Mouse (Mus musculus) lung, adult 2 months (tissue): ENCODE data around the gene Atp5g2. TPM values are rescaled to one million over a fixed set of nuclear protein-coding genes. Genes with fewer than 3 reads are reported as not detected.

ENCODE experiments used
- DNase-seq: peaks from one replicate; pipeline ENCODE4 v3.0.0; 2022
- H3K4me1 ChIP-seq: fragments of 200-500 bp; 2 replicates; pipeline ENCODE4 v1.6.1; 2011; ENCODE audit warnings: low read length; ENCODE audit not compliant: control insufficient read depth, insufficient read depth
- H3K4me3 ChIP-seq: fragments of 200-500 bp; replicated peaks from 2 replicates; pipeline ENCODE3; 2011; ENCODE audit warnings: low read depth, mild to moderate bottlenecking, control low read depth, low read length; ENCODE audit errors: extremely low read depth
- CTCF ChIP-seq: fragments of 200-500 bp; IDR thresholded peaks from 2 replicates; pipeline ENCODE4 v1.5.1; 2011; ENCODE audit warnings: mild to moderate bottlenecking, low read length, control low read depth; ENCODE audit not compliant: insufficient read depth
- POLR2A ChIP-seq: fragments of 200-500 bp; IDR thresholded peaks from 2 replicates; pipeline ENCODE4 v1.6.1; 2011; ENCODE audit warnings: low read depth, mild to moderate bottlenecking, control low read depth, low read length, borderline replicate concordance; ENCODE audit errors: extremely low read depth
- WGBS: fragments of 180-500 bp; shearing (Covaris S2); methylation state at CpG from one replicate; pipeline ENCODE4 v1.1.7; 2018; 5-methylcytosine and 5-hydroxymethylcytosine counted together
- polyA plus RNA-seq: library from polyadenylated mRNA; depleted of rRNA; stranded (reverse); fragments of >200 nt; gene quantifications from 2 replicates; pipeline ENCODE4 v1.2.3, GENCODE M21; 2012

Gene Atp5g2
- polyA plus RNA-seq, 1 experiment, result 262 TPM

GRCm38 (mm10) chr15:102696899-102697298 lies 24.7 kb upstream of the Atp5g2 start:
- Histone ChIP-seq H3K4me3 (no peak overlapping the region), H3K4me1 (peaks cover 7% of the 10 kb centered on the region)
- DNase-seq, result no peak
- TF ChIP-seq POLR2A, result no peak
- TF ChIP-seq CTCF, result no peak
- 35% methylated on average over 3 of the region's 3 CpGs for WGBS

DNA sequence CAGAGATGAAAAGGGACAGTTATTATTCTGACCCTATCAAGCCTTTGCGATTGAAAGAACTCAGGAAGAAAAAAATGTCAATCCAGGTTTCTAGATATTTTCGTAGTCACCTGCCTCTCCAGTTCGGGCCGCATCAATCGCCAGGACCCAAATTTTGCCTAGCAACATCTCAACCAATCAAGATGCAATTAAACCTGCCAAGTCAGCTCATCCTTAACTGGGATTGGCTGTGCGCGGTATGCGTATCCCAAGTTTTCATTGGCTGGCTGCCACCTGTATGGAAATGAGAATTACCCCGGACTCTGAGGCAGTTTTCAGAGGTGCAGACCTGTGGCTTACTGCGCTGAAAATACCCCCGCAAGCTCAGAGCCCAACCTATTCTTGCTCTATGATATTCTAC lies 21.4 kb upstream of the Atp5g2 start:
- peak; percentile 50 for DNase-seq
- TF ChIP-seq POLR2A (no peak), CTCF (no peak)
- Histone ChIP-seq H3K4me1 (peaks cover 7% of the 10 kb centered on the region), H3K4me3 (no peak overlapping the region)
- whole genome bisulfite sequencing, result 2% methylated on average over 11 of the region's 11 CpGs

DNA sequence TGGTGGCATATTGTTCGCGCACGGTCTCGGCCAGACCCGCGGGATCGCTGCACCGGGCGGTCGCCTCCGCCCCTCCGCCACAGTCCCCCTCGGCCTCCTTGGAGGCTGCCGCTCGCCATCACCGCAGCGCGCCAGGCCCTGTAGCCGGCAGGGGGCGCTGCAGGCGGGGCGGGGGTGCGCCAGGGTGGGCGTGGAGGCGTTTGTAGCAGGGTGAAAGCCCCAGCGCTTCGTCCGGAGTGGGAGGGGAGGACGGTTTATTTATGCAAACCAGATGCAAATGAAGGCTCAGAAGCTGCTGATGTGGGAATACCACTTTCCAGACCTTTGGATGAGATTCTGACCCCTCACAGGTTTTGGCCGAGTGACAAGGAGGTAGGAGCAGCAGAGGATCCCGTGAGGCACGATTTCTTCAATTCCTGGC lies 20.8 kb upstream of the Atp5g2 start:
- Histone ChIP-seq H3K4me1 (peaks cover 7% of the 10 kb centered on the region), H3K4me3 (peak overlapping the region; percentile 6)
- TF ChIP-seq POLR2A, result no peak
- no peak; the same call in 1 of the 2 replicates for TF ChIP-seq CTCF
- peak; percentile 51 for DNase-seq
- under 1% methylated on average over 32 of the region's 32 CpGs for WGBS

GRCm38 (mm10) chr15:102692321-102692804 lies 20.2 kb upstream of the Atp5g2 start:
- no peak for DNase-seq
- Histone ChIP-seq H3K4me1 (peaks cover 7% of the 10 kb centered on the region), H3K4me3 (peak overlapping the region; percentile 25)
- WGBS, result 5% methylated on average over 26 of the region's 26 CpGs
- TF ChIP-seq CTCF (no peak), POLR2A (no peak)

- TF ChIP-seq POLR2A (no peak), CTCF (no peak)
- no peak overlapping the region for H3K4me3 ChIP-seq
- 26% methylated on average over 4 of the region's 4 CpGs for WGBS
- no peaks in the 10 kb centered on the region for H3K4me1 ChIP-seq
- no peak for DNase-seq
Measured at GRCm38 (mm10) chr15:102685791-102686190, 13.6 kb upstream of the Atp5g2 start.

DNA sequence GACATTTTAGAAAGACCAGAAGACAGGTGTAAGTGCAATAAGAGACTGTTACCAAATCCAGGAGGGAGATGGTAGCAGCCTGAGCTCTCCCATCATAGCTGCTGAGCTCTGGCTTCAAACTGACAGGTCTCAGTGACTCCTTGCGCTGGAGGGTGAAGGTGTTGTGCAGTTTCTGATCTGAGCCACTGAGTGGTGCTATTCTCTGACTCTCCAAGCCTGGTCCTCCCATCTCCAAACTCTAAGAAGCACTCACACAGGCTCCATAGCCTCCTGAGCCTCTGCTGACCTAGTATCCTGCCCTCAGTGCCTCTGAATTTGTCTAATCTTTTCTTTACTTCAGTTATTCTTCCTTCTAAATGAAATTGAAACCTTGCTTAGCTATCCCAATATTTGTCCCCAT lies 11.5 kb upstream of the Atp5g2 start:
- WGBS, result 12% methylated on average over 1 of the region's 1 CpGs
- peak; percentile 60 for TF ChIP-seq CTCF
- no peak for TF ChIP-seq POLR2A
- H3K4me3 ChIP-seq, result no peak overlapping the region
- no peak for DNase-seq
- no peaks in the 10 kb centered on the region for H3K4me1 ChIP-seq

DNA sequence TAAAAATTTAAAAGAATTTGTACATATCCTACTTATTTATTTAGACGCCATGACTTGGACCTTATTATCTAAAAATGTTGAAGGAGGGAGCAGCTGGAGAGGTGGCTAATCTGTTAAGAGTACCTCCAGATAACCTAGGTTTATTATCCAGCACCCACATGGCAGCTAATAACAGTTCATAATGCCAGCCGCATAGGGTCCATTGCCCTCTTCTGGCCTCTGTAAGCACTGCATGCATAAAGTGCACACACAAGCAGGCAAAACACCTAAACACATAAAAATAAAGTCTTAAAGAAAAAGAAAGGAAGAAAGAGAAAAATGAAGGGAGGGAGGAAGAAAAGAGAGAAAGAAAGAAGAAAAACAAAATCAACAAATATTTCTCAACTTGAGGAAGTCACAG lies 4.2 kb upstream of the Atp5g2 start:
- Histone ChIP-seq H3K4me3 (no peak overlapping the region), H3K4me1 (no peaks in the 10 kb centered on the region)
- TF ChIP-seq CTCF, result no peak
- no peak for TF ChIP-seq POLR2A
- no peak for DNase-seq
- 92% methylated on average over 2 of the region's 2 CpGs for WGBS

DNA sequence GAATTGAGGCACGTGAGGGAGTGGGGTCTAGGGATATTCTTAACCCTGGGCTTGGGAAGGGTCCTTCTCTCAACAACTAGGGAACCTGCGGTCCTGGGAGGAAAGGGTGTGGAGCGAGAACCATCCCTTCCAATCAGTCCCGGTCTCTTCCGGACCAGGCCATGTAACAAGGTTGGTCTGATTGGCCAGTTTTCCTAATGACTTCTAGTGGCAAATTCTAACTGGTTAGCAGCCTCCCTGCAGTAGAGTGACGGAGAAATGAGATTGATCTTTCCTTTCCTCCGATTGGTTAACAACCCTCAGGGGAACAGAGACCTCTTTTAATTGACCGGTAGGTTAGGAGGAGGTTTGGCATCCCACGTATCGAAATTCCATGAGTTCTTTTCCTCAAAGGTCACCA lies 1.4 kb upstream of the Atp5g2 start:
- DNase-seq, result peak; percentile 58
- peak overlapping the region; percentile 7 for H3K4me3 ChIP-seq
- H3K4me1 ChIP-seq, result peaks cover 3% of the 10 kb centered on the region; the same call in 1 of the 2 replicates
- peak; percentile 70; the same call in 1 of the 2 replicates for TF ChIP-seq POLR2A
- TF ChIP-seq CTCF, result no peak
- 18% methylated on average over 10 of the region's 10 CpGs for WGBS

DNA sequence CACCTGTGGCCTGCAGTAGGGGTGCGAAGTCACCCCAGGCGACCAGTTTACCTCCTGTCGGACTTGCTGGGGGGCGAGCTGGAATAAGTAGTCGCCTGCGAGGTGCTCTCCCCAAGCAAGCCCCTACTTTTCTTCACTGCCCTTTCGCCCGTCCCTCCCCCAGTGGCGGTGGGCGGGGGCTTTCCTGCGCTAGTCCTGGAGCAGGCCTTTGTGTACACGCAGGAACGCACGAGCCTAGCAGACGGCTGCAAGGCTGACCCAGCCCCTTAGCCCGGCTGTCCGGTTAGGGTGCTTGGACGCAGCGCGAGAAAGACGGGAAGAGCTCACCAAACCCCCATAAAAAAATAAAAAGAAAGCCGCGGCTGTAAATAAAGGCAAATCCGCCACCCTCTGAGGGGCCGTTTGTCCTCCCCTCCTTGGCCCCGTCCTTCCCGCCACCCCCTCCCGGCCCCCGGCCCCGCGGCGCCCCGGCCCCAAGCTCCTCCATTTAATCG lies 384 bp downstream of the Atp5g2 start:
- WGBS, result under 1% methylated on average over 34 of the region's 34 CpGs
- peak; percentile 85 for DNase-seq

More for the DNA sequence above, 384 bp downstream of the Atp5g2 start:
- TF ChIP-seq CTCF (no peak), POLR2A (peak; percentile 95; the same call in 1 of the 2 replicates)
- H3K4me3 ChIP-seq, result peak overlapping the region; percentile 56
- peaks cover 3% of the 10 kb centered on the region; the same call in 1 of the 2 replicates for H3K4me1 ChIP-seq
